Mouse (Mus musculus) CH12.LX (cell line): ENCODE measurements around the gene Myt1l. TPM values are rescaled to one million over a fixed set of nuclear protein-coding genes. Genes with fewer than 3 reads are reported as not detected.

ENCODE experiments used
- DNase-seq: peaks from one replicate; pipeline ENCODE4 v3.0.0-alpha.2; 2013; ENCODE audit errors: extremely low read depth
- H3K27ac ChIP-seq: 2 replicates; pipeline ENCODE4 v1.5.1; 2012; ENCODE audit warnings: low read depth, mild to moderate bottlenecking, control low read depth, moderate library complexity; ENCODE audit not compliant: insufficient read depth
- H3K27me3 ChIP-seq: replicated peaks from 2 replicates; pipeline ENCODE3; 2012; ENCODE audit warnings: inconsistent platforms
- H3K36me3 ChIP-seq, 2 experiments: replicated peaks in 1 of 2; 2 replicates each; pipeline versions ENCODE3 to v1.6.1; 2012; ENCODE audit warnings: inconsistent platforms in 1 of 2, low read length in 1 of 2, mild to moderate bottlenecking in 1 of 2, mixed read lengths in 1 of 2, moderate library complexity in 1 of 2; ENCODE audit not compliant: control insufficient read depth in 1 of 2, insufficient read depth in 1 of 2
- H3K4me1 ChIP-seq, 2 experiments: 2 replicates each; pipeline ENCODE4 v1.6.1; 2012; ENCODE audit warnings: inconsistent platforms in 1 of 2, moderate library complexity in 1 of 2; ENCODE audit not compliant: insufficient read depth in 2 of 2, control insufficient read depth in 1 of 2
- H3K4me2 ChIP-seq: 2 replicates; pipeline ENCODE4 v1.6.1; 2012; ENCODE audit warnings: low read depth, mild to moderate bottlenecking, control low read depth; ENCODE audit not compliant: poor library complexity, insufficient read depth, severe bottlenecking
- H3K4me3 ChIP-seq, 3 experiments: fragments of 150-350 bp in 1 of 3; sonication (generic) in 1 of 3; replicated peaks in 1 of 3; 2 replicates each; pipeline versions ENCODE3 to v1.5.1; 2011 to 2012; ENCODE audit warnings: low read depth in 2 of 3, low read length in 2 of 3, mild to moderate bottlenecking in 2 of 3, moderate library complexity in 2 of 3, control low read depth in 1 of 3, improper control_type of control experiment in 1 of 3, inconsistent platforms in 1 of 3, mixed read lengths in 1 of 3; ENCODE audit not compliant: poor library complexity in 1 of 3
- H3K79me2 ChIP-seq: replicated peaks from 2 replicates; pipeline ENCODE4 v1.6.1; 2012; ENCODE audit warnings: mild to moderate bottlenecking, moderate library complexity; ENCODE audit not compliant: control insufficient read depth, poor library complexity, insufficient read depth, severe bottlenecking; ENCODE audit errors: extremely low read depth
- H3K9ac ChIP-seq: 2 replicates; pipeline ENCODE4 v1.6.1; 2012; ENCODE audit warnings: low read depth, mild to moderate bottlenecking, control low read depth, moderate library complexity; ENCODE audit not compliant: insufficient read depth
- H3K9me3 ChIP-seq: replicated peaks from 2 replicates; pipeline ENCODE3; 2012; ENCODE audit warnings: low read length, inconsistent platforms, mixed read lengths
- BHLHE40 ChIP-seq: IDR thresholded peaks from 2 replicates; pipeline ENCODE4 v1.6.1; 2011; ENCODE audit warnings: mild to moderate bottlenecking, low read depth, low read length, improper control_type of control experiment
- CHD2 ChIP-seq: IDR thresholded peaks from 2 replicates; pipeline ENCODE4 v1.6.1; 2011; ENCODE audit warnings: low read length, improper control_type of control experiment
- CTCF ChIP-seq, 2 experiments: IDR thresholded peaks in 1 of 2; conservative IDR thresholded peaks in 1 of 2; 2 replicates each; pipeline ENCODE4 v1.5.1; 2011 to 2012; ENCODE audit warnings: low read depth in 2 of 2, low read length in 2 of 2, improper control_type of control experiment in 1 of 2, inconsistent platforms in 1 of 2, mild to moderate bottlenecking in 1 of 2, moderate library complexity in 1 of 2
- E2F4 ChIP-seq: IDR thresholded peaks from 2 replicates; pipeline ENCODE4 v1.6.1; 2011; ENCODE audit warnings: low read depth, low read length, improper control_type of control experiment; ENCODE audit not compliant: insufficient replicate concordance
- ETS1 ChIP-seq: conservative IDR thresholded peaks from 2 replicates; pipeline ENCODE4 v1.6.1; 2012; ENCODE audit warnings: low read depth, mild to moderate bottlenecking, inconsistent platforms, low read length, improper control_type of control experiment, moderate library complexity
- HCFC1 ChIP-seq: IDR thresholded peaks from 2 replicates; pipeline ENCODE4 v1.6.1; 2012; ENCODE audit warnings: low read depth, mild to moderate bottlenecking, inconsistent platforms, low read length, improper control_type of control experiment
- IRF4 ChIP-seq: IDR thresholded peaks from 2 replicates; pipeline ENCODE4 v1.6.1; 2014; ENCODE audit warnings: low read depth, mild to moderate bottlenecking, inconsistent platforms, low read length, improper control_type of control experiment
- MAZ ChIP-seq: IDR thresholded peaks from 2 replicates; pipeline ENCODE4 v1.6.1; 2012; ENCODE audit warnings: low read depth, mild to moderate bottlenecking, inconsistent platforms, low read length, improper control_type of control experiment, moderate library complexity
- MEF2A ChIP-seq: IDR thresholded peaks from 2 replicates; pipeline ENCODE4 v1.6.1; 2014; ENCODE audit warnings: low read depth, mild to moderate bottlenecking, inconsistent platforms, low read length, improper control_type of control experiment, borderline replicate concordance
- MXI1 ChIP-seq: IDR thresholded peaks from 2 replicates; pipeline ENCODE4 v1.6.1; 2011; ENCODE audit warnings: mild to moderate bottlenecking, low read depth, low read length, improper control_type of control experiment
- NELFE ChIP-seq: IDR thresholded peaks from 2 replicates; pipeline ENCODE4 v1.6.1; 2011; ENCODE audit warnings: low read depth, low read length, improper control_type of control experiment
- NRF1 ChIP-seq: IDR thresholded peaks from 2 replicates; pipeline ENCODE4 v1.6.1; 2014; ENCODE audit warnings: low read depth, mild to moderate bottlenecking, inconsistent platforms, low read length, improper control_type of control experiment, moderate library complexity
- RAD21 ChIP-seq: IDR thresholded peaks from 2 replicates; pipeline ENCODE4 v1.6.1; 2011; ENCODE audit warnings: low read depth, mild to moderate bottlenecking, low read length, improper control_type of control experiment, moderate library complexity
- RCOR1 ChIP-seq: conservative IDR thresholded peaks from 2 replicates; pipeline ENCODE4 v1.6.1; 2012; ENCODE audit warnings: low read depth, mild to moderate bottlenecking, inconsistent platforms, low read length, improper control_type of control experiment
- SIN3A ChIP-seq: IDR thresholded peaks from 2 replicates; pipeline ENCODE4 v1.6.1; 2012; ENCODE audit warnings: low read length, improper control_type of control experiment, inconsistent platforms
- SMC3 ChIP-seq: IDR thresholded peaks from 2 replicates; pipeline ENCODE4 v1.6.1; 2011; ENCODE audit warnings: low read depth, low read length, improper control_type of control experiment
- UBTF ChIP-seq: IDR thresholded peaks from 2 replicates; pipeline ENCODE4 v1.6.1; 2012; ENCODE audit warnings: low read depth, mild to moderate bottlenecking, inconsistent platforms, low read length, improper control_type of control experiment, moderate library complexity
- USF1 ChIP-seq: IDR thresholded peaks from 2 replicates; pipeline ENCODE4 v1.6.1; 2014; ENCODE audit warnings: low read depth, mild to moderate bottlenecking, inconsistent platforms, low read length, improper control_type of control experiment
- ZKSCAN1 ChIP-seq: IDR thresholded peaks from 2 replicates; pipeline ENCODE4 v1.6.1; 2012; ENCODE audit warnings: low read depth, inconsistent platforms, low read length, improper control_type of control experiment, borderline replicate concordance
- ZMIZ1 ChIP-seq: IDR thresholded peaks from 2 replicates; pipeline ENCODE4 v1.6.1; 2012; ENCODE audit warnings: low read depth, mild to moderate bottlenecking, inconsistent platforms, low read length, improper control_type of control experiment
- ZNF384 ChIP-seq: IDR thresholded peaks from 2 replicates; pipeline ENCODE4 v1.6.1; 2012; ENCODE audit warnings: low read depth, low read length, improper control_type of control experiment, inconsistent platforms
- dilution Hi-C: fragments of 300-500 bp; cut with MboI; formaldehyde crosslinking; loops from 2 replicates; pipeline ENCODE4 v1.14.3; 2020; ENCODE audit warnings: low sequenced_read_pairs; ENCODE audit not compliant: extremely low pct_unique_long_range_greater_than_20kb, extremely low pct_ligation_motif_present
- in situ Hi-C: fragments of 300-500 bp; cut with MboI; formaldehyde crosslinking; loops from 3 replicates; pipeline ENCODE4 v1.14.3; 2019; ENCODE audit warnings: low sequenced_read_pairs, low pct_ligation_motif_present, low pct_unique_long_range_greater_than_20kb, mixed read lengths
- polyA plus RNA-seq: library from polyadenylated mRNA; unstranded; fragments of >175 nt; gene quantifications from 2 replicates; pipeline ENCODE4 v1.2.1, GENCODE M21; 2012; ENCODE audit warnings: low read depth; ENCODE audit not compliant: insufficient read length
- total RNA-seq, 2 experiments: library from RNA; depleted of rRNA; stranded (reverse); fragments of 300-350 nt in 1 of 2; fragments of >200 nt in 1 of 2; gene quantifications; 2 replicates each; pipeline ENCODE4 v1.2.3; 2012 to 2014

Myt1l gene
- total and polyA plus RNA-seq, 3 experiments, result 0.31 to 1.1 TPM; not detected in 1

DNA sequence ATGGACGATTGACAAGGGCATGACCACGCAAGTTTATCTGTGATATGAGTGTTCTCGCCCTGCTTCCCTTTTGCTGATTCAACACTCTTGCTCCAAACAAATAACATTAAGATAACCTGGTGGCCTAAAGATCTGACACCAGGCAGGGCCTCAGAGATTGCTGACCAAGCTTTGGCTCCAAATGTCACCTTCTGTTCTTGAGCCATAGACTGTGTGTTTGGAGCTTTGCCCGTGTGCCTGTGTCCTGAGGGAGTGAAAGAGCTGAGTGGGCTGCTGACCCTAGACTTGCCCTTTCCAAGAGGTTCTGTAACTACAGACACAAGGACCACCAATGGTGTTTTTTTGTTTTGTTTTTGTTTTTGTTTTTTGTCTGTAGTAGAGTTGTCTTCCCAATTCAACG lies 124.3 kb downstream of the Myt1l start:
- TF ChIP-seq CHD2, result no peak
- no peak for TF ChIP-seq ETS1
- TF ChIP-seq NELFE, result no peak
- TF ChIP-seq ZKSCAN1, result no peak
- TF ChIP-seq SMC3, result no peak
- no peak for TF ChIP-seq IRF4
- no peak for TF ChIP-seq UBTF
- TF ChIP-seq RAD21, result no peak
- TF ChIP-seq HCFC1, result no peak
- TF ChIP-seq NRF1, result no peak
- H3K4me2 ChIP-seq, result no peak overlapping the region
- no peak overlapping the region for H3K4me3 ChIP-seq
- no peak for DNase-seq
- no peaks in the 10 kb centered on the region for H3K36me3 ChIP-seq
- no peaks in the 10 kb centered on the region for H3K9me3 ChIP-seq
- in situ Hi-C loops, result no loop called here
- H3K27ac ChIP-seq, result no peak overlapping the region
- dilution Hi-C loops, result no loop called here
- no peaks in the 10 kb centered on the region for H3K79me2 ChIP-seq
- no peak overlapping the region for H3K9ac ChIP-seq
- H3K27me3 ChIP-seq, result no peaks in the 10 kb centered on the region
- no peaks in the 10 kb centered on the region for H3K4me1 ChIP-seq

DNA sequence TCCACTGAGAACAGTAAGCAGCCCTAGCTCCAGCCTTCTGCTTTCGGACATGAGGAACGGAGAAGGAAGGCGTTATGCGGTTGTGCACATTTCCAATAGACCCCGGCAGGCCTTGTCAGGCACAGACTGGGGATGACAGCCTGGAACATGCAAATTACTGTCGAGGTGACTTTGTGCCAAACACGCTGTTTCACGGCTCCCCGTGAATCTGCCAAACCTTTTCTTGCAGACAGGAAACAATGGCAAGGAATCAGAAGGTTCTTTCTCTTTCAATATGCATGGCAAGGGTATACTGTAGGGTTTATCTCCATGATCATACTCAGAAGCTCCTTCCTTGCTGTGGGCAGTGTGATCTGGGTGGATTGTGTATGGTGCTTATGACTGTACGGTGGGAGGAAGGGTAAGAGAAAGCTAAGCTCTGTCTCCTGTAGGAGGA lies 127.0 kb downstream of the Myt1l start:
- TF ChIP-seq MXI1 (no peak), ETS1 (no peak), RCOR1 (no peak), MAZ (no peak), USF1 (no peak), ZKSCAN1 (no peak), SMC3 (no peak), ZMIZ1 (no peak), ZNF384 (no peak), IRF4 (no peak), MEF2A (no peak), SIN3A (no peak), CTCF (conservative IDR thresholded peaks at IDR 0.05 in 1 of 2, IDR thresholded peaks at IDR 0.05 in 1 of 2; ENCODE audit: low read depth in 2 of 2, low read length in 2 of 2) (no peak), BHLHE40 (no peak), CHD2 (no peak), E2F4 (no peak), NELFE (no peak)
- no peak for DNase-seq
- Histone ChIP-seq H3K4me2 (no peak overlapping the region), H3K27me3 (no peaks in the 10 kb centered on the region), H3K27ac (no peak overlapping the region), H3K4me1 (no peaks in the 10 kb centered on the region), H3K79me2 (no peaks in the 10 kb centered on the region), H3K9me3 (no peaks in the 10 kb centered on the region), H3K9ac (no peak overlapping the region), H3K4me3 (no peak overlapping the region), H3K36me3 (no peaks in the 10 kb centered on the region)
- dilution Hi-C loops (no loop called here), in situ Hi-C loops (no loop called here)
